Mouse (Mus musculus) kidney, embryonic 14.5 days (tissue): ENCODE measurements at regions not wholly inside any gene's neighbourhood (a gene's known extent, or its start where the extent isn't known, plus 50 kb on each side); places are given as distances from the start of the nearest gene placed in this dataset.
A peak's percentile ranks its signal among the peaks of the same experiment; 100 is the strongest.

Source experiments
- ATAC-seq: fragments of 200-750 bp; cut with Nextera tagmentation; 2 replicates; pipeline ENCODE4 v1.8.0; 2017; ENCODE audit warnings: moderate number of reproducible peaks, mild to moderate bottlenecking, moderate TSS enrichment, moderate library complexity; ENCODE audit not compliant: low FRiP score, low TSS enrichment
- H3K27ac ChIP-seq: fragments of 300-500 bp; sonication (generic); 2 replicates; pipeline ENCODE4 v1.5.1; 2014; ENCODE audit warnings: low read depth, mild to moderate bottlenecking, low read length, moderate library complexity, mixed read lengths
- H3K27me3 ChIP-seq: fragments of 300-500 bp; sonication (generic); 2 replicates; pipeline ENCODE4 v1.6.1; 2014; ENCODE audit warnings: mild to moderate bottlenecking, low read length; ENCODE audit not compliant: control insufficient read depth, insufficient read depth
- H3K36me3 ChIP-seq: fragments of 300-500 bp; sonication (generic); 2 replicates; pipeline ENCODE4 v1.6.1; 2014; ENCODE audit warnings: low read length, mixed read lengths; ENCODE audit not compliant: control insufficient read depth, insufficient read depth
- H3K4me1 ChIP-seq: fragments of 300-500 bp; sonication (generic); 2 replicates; pipeline ENCODE4 v1.6.1; 2014; ENCODE audit warnings: low read length, mixed read lengths; ENCODE audit not compliant: control insufficient read depth, insufficient read depth
- H3K4me2 ChIP-seq: fragments of 300-500 bp; sonication (generic); replicated peaks from 2 replicates; pipeline ENCODE4 v1.6.1; 2014; ENCODE audit warnings: low read depth, mild to moderate bottlenecking, low read length
- H3K4me3 ChIP-seq: fragments of 300-500 bp; sonication (generic); 2 replicates; pipeline ENCODE4 v1.5.1; 2014; ENCODE audit warnings: mild to moderate bottlenecking, low read length
- H3K9ac ChIP-seq: fragments of 300-500 bp; sonication (generic); 2 replicates; pipeline ENCODE4 v1.6.1; 2014; ENCODE audit warnings: low read depth, mild to moderate bottlenecking, low read length, moderate library complexity
- H3K9me3 ChIP-seq: fragments of 300-500 bp; sonication (generic); 2 replicates; pipeline ENCODE4 v1.6.1; 2016; ENCODE audit warnings: low read length; ENCODE audit not compliant: control insufficient read depth
- WGBS: fragments of 180-500 bp; shearing (Covaris S2); extraction: QIAGEN DNeasy Blood & Tissue Kit; methylation state at CpG from one replicate; pipeline ENCODE4 v1.1.7; 2014; 5-methylcytosine and 5-hydroxymethylcytosine counted together

- H3K27me3 ChIP-seq: no peaks in the 10 kb centered on the region
- H3K9ac ChIP-seq: no peak overlapping the region
- no peak for ATAC-seq
- H3K4me3 ChIP-seq: no peak overlapping the region
- 84% methylated on average over 3 of the region's 3 CpGs for WGBS
- peaks cover 2% of the 10 kb centered on the region; the same call in 1 of the 2 replicates for H3K4me1 ChIP-seq
- H3K9me3 ChIP-seq: no peaks in the 10 kb centered on the region
- no peaks in the 10 kb centered on the region for H3K36me3 ChIP-seq
- no peak overlapping the region for H3K27ac ChIP-seq
- no peak overlapping the region for H3K4me2 ChIP-seq
Observed at GRCm38 (mm10) chr6:61073267-61073666, 106.9 kb upstream of the Ccser1 start.

- Histone ChIP-seq H3K36me3 (no peaks in the 10 kb centered on the region), H3K27ac (no peak overlapping the region)
- 89% methylated on average over 2 of the region's 2 CpGs for WGBS
Observed at GRCm38 (mm10) chr6:61073794-61074193, 106.3 kb upstream of the Ccser1 start.

GRCm38 (mm10) chr6:61074700-61075099 is 105.4 kb upstream of the Ccser1 start:
- 92% methylated on average over 3 of the region's 3 CpGs for WGBS
- Histone ChIP-seq H3K27me3 (no peaks in the 10 kb centered on the region), H3K27ac (no peak overlapping the region), H3K9ac (no peak overlapping the region), H3K4me2 (no peak overlapping the region), H3K36me3 (no peaks in the 10 kb centered on the region), H3K9me3 (no peaks in the 10 kb centered on the region), H3K4me1 (no peaks in the 10 kb centered on the region), H3K4me3 (no peak overlapping the region)
- no peak for ATAC-seq

More at GRCm38 (mm10) chr6:61073794-61074193, 106.3 kb upstream of the Ccser1 start:
- H3K4me2 ChIP-seq: no peak overlapping the region
- no peaks in the 10 kb centered on the region for H3K9me3 ChIP-seq
- H3K4me3 ChIP-seq: no peak overlapping the region
- H3K27me3 ChIP-seq: no peaks in the 10 kb centered on the region
- ATAC-seq: no peak
- no peak overlapping the region for H3K9ac ChIP-seq
- H3K4me1 ChIP-seq: no peaks in the 10 kb centered on the region

- Histone ChIP-seq H3K4me2 (no peak overlapping the region), H3K27ac (no peak overlapping the region), H3K36me3 (no peaks in the 10 kb centered on the region), H3K9me3 (no peaks in the 10 kb centered on the region), H3K4me1 (no peaks in the 10 kb centered on the region), H3K9ac (no peak overlapping the region), H3K4me3 (no peak overlapping the region), H3K27me3 (no peaks in the 10 kb centered on the region)
- no peak for ATAC-seq
- 53% methylated on average over 3 of the region's 3 CpGs for WGBS
Observed at GRCm38 (mm10) chr6:61078559-61078958, 101.6 kb upstream of the Ccser1 start.

- H3K36me3 ChIP-seq: no peaks in the 10 kb centered on the region
- no peak overlapping the region for H3K27ac ChIP-seq
- H3K9me3 ChIP-seq: 0 out of 2 replicates have a peak, but pooled peaks cover 4% of the 10 kb centered on the region
- no peaks in the 10 kb centered on the region for H3K27me3 ChIP-seq
- no peak overlapping the region for H3K4me2 ChIP-seq
- ATAC-seq: no peak
- 55% methylated on average over 5 of the region's 5 CpGs for WGBS
- H3K4me1 ChIP-seq: no peaks in the 10 kb centered on the region; the same call in 1 of the 2 replicates
- no peak overlapping the region for H3K9ac ChIP-seq
- H3K4me3 ChIP-seq: no peak overlapping the region
Observed at GRCm38 (mm10) chr6:61080661-61081060, 99.5 kb upstream of the Ccser1 start.

- Histone ChIP-seq H3K4me3 (no peak overlapping the region), H3K27me3 (no peaks in the 10 kb centered on the region), H3K36me3 (no peaks in the 10 kb centered on the region), H3K9ac (no peak overlapping the region), H3K4me2 (no peak overlapping the region), H3K9me3 (0 out of 2 replicates have a peak, but pooled peaks cover 4% of the 10 kb centered on the region), H3K27ac (no peak overlapping the region), H3K4me1 (no peaks in the 10 kb centered on the region; the same call in 1 of the 2 replicates)
- ATAC-seq: peak; percentile 43; the same call in 1 of the 2 replicates
- WGBS: 17% methylated on average over 3 of the region's 3 CpGs
Observed at GRCm38 (mm10) chr6:61083346-61083745, 96.8 kb upstream of the Ccser1 start.

- no peaks in the 10 kb centered on the region for H3K27me3 ChIP-seq
- H3K36me3 ChIP-seq: no peaks in the 10 kb centered on the region
- no peak overlapping the region for H3K27ac ChIP-seq
- no peaks in the 10 kb centered on the region for H3K4me1 ChIP-seq
- H3K4me2 ChIP-seq: no peak overlapping the region
- H3K4me3 ChIP-seq: no peak overlapping the region
- no peak overlapping the region for H3K9ac ChIP-seq
- no peaks in the 10 kb centered on the region for H3K9me3 ChIP-seq
- ATAC-seq: no peak
- WGBS: 79% methylated on average over 9 of the region's 9 CpGs
Observed at GRCm38 (mm10) chr6:61099348-61099981, 80.7 kb upstream of the Ccser1 start.

- no peaks in the 10 kb centered on the region for H3K9me3 ChIP-seq
- H3K9ac ChIP-seq: no peak overlapping the region
- no peaks in the 10 kb centered on the region for H3K4me1 ChIP-seq
- WGBS: 48% methylated on average over 3 of the region's 3 CpGs
- no peaks in the 10 kb centered on the region for H3K36me3 ChIP-seq
- H3K27ac ChIP-seq: no peak overlapping the region
- H3K4me3 ChIP-seq: no peak overlapping the region
- ATAC-seq: no peak
- H3K27me3 ChIP-seq: no peaks in the 10 kb centered on the region
- H3K4me2 ChIP-seq: no peak overlapping the region
Observed at GRCm38 (mm10) chr6:61099982-61100365, 80.2 kb upstream of the Ccser1 start.

- no peak overlapping the region for H3K4me2 ChIP-seq
- no peak for ATAC-seq
- H3K9ac ChIP-seq: no peak overlapping the region
- WGBS: 82% methylated on average over 6 of the region's 6 CpGs
- no peak overlapping the region for H3K27ac ChIP-seq
- H3K9me3 ChIP-seq: no peaks in the 10 kb centered on the region
- H3K27me3 ChIP-seq: no peaks in the 10 kb centered on the region
- H3K4me3 ChIP-seq: no peak overlapping the region
- no peaks in the 10 kb centered on the region for H3K36me3 ChIP-seq
- no peaks in the 10 kb centered on the region for H3K4me1 ChIP-seq
Observed at GRCm38 (mm10) chr6:61101972-61102371, 78.2 kb upstream of the Ccser1 start.
